Mouse (Mus musculus) thymus, adult 2 months (tissue): ENCODE measurements at regions not wholly inside any gene's neighbourhood (a gene's known extent, or its start where the extent isn't known, plus 50 kb on each side); places are given as distances from the start of the nearest gene placed in this dataset.

ENCODE experiments used
- DNase-seq: peaks from one replicate; pipeline ENCODE4 v3.0.0; 2021
- H3K27ac ChIP-seq: fragments of 200-500 bp; 2 replicates; pipeline ENCODE4 v1.5.1; 2012; ENCODE audit warnings: low read length, control low read depth; ENCODE audit not compliant: control insufficient read depth, insufficient read depth
- H3K27me3 ChIP-seq: fragments of 200-500 bp; 2 replicates; pipeline ENCODE4 v1.6.1; 2012; ENCODE audit warnings: mild to moderate bottlenecking, low read length, moderate library complexity, mixed read lengths; ENCODE audit not compliant: control insufficient read depth, insufficient read depth
- H3K36me3 ChIP-seq: fragments of 200-500 bp; 2 replicates; pipeline ENCODE4 v1.6.1; 2012; ENCODE audit warnings: mild to moderate bottlenecking, low read length, moderate library complexity; ENCODE audit not compliant: control insufficient read depth, insufficient read depth
- H3K4me1 ChIP-seq: fragments of 200-500 bp; replicated peaks from 2 replicates; pipeline ENCODE4 v1.6.1; 2012; ENCODE audit warnings: low read length; ENCODE audit not compliant: control insufficient read depth, insufficient read depth
- H3K4me3 ChIP-seq: fragments of 200-500 bp; 2 replicates; pipeline ENCODE4 v1.5.1; 2012; ENCODE audit warnings: mild to moderate bottlenecking, low read length, control low read depth, moderate library complexity; ENCODE audit not compliant: control insufficient read depth, insufficient read depth
- CTCF ChIP-seq: fragments of 200-500 bp; IDR thresholded peaks from 2 replicates; pipeline ENCODE4 v1.5.1; 2012; ENCODE audit warnings: mild to moderate bottlenecking, control low read depth, low read length, moderate library complexity, borderline replicate concordance; ENCODE audit not compliant: control insufficient read depth, poor library complexity, insufficient read depth; ENCODE audit errors: extremely low read depth
- POLR2A ChIP-seq: fragments of 200-500 bp; IDR thresholded peaks from 2 replicates; pipeline ENCODE4 v1.6.1; 2012; ENCODE audit warnings: mild to moderate bottlenecking, low read length, control low read depth, moderate library complexity; ENCODE audit not compliant: control insufficient read depth, poor library complexity, insufficient read depth; ENCODE audit errors: extremely low read depth
- WGBS: fragments of 180-500 bp; shearing (Covaris S2); methylation state at CpG from one replicate; pipeline ENCODE4 v1.1.7; 2018; 5-methylcytosine and 5-hydroxymethylcytosine counted together

DNA sequence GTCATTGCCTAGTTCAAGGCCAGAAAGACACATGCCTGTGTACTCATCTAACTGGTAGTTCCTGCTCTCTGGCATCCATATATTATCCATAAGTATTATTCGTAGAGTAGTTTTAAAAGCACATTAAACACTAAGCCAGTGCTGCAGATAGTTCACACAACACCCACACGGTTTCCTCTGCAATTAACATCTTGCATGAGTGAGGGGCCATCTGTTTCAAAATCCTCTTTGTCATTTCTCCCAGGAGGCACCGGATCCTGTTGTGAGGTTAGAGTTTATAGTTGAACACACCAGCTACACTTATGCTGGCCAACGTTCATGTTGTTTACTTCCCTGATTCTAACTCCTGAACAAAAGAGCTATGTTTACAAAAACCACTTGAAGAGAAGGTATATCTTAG is 90.7 kb upstream of the Cmc1 start:
- no peaks in the 10 kb centered on the region for H3K36me3 ChIP-seq
- H3K4me3 ChIP-seq: no peak overlapping the region
- H3K4me1 ChIP-seq: no peaks in the 10 kb centered on the region
- no peak for TF ChIP-seq POLR2A
- no peak for TF ChIP-seq CTCF
- DNase-seq: no peak
- 73% methylated on average over 4 of the region's 4 CpGs for WGBS
- no peak overlapping the region for H3K27ac ChIP-seq
- no peaks in the 10 kb centered on the region for H3K27me3 ChIP-seq

DNA sequence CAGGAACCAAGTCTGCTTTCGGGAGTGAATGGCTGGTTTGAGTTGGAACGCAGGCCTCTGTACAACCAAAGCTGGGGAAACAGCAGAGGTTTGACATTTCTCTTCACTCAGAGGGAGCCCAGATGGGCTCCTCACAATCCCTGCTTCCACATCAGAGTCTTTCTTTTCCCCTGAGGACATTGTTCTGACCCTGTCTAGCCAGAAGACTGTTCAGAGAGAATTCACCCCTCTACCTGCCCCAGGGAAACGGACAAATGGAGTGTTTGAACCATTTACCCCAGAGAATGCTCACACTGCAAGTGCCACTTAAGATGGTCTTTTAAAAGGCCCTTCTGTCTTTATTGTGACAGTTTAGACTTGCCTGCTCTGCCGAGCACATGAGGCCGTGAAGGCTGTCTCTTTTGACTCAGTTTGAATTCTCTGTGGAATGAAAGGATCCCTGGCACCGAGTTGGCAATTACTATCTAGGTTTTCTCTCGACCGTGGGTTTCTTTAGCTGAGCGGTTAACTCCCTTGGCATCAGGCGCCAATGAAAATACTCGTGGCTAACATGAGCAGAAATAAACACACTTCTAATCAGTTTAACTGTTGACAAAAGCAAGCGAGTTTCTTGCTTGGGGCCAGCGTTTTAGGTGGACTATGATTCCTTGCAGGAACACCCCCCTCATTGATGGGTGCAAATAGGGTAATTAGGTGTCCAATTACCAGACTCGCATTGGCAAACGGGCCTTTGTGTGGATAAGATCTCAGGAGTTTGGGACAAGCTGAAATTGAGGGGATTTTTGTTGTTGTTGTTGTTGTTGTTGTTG is 97.0 kb upstream of the Cmc1 start:
- no peak for DNase-seq
- no peaks in the 10 kb centered on the region for H3K27me3 ChIP-seq
- H3K36me3 ChIP-seq: no peaks in the 10 kb centered on the region
- no peak overlapping the region for H3K4me3 ChIP-seq
- no peaks in the 10 kb centered on the region for H3K4me1 ChIP-seq
- TF ChIP-seq POLR2A (no peak), CTCF (no peak)
- 73% methylated on average over 15 of the region's 15 CpGs for WGBS
- H3K27ac ChIP-seq: no peak overlapping the region

DNA sequence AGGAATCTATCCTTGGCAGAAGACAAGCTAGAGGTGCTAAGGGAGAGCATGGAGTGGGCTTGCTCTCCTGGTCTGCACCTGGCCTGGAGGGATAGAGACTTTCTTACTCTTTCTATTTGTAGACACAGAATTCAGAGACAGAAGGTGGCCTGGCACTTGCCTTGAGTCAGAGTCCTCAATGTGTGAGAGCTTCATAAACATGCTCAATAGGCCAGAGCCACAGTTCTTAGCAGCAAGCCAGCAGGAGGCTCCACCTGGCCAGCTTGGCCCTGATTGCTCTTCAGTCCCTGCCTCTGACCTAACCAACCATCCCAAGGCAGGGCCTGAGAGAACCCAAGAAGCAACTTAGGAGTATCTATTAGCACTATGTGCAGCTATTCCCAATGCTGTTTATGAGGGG is 103.9 kb upstream of the Cmc1 start:
- Histone ChIP-seq H3K4me3 (no peak overlapping the region), H3K36me3 (no peaks in the 10 kb centered on the region), H3K4me1 (no peaks in the 10 kb centered on the region), H3K27ac (no peak overlapping the region), H3K27me3 (no peaks in the 10 kb centered on the region)
- TF ChIP-seq POLR2A (no peak), CTCF (no peak)
- no peak for DNase-seq

DNA sequence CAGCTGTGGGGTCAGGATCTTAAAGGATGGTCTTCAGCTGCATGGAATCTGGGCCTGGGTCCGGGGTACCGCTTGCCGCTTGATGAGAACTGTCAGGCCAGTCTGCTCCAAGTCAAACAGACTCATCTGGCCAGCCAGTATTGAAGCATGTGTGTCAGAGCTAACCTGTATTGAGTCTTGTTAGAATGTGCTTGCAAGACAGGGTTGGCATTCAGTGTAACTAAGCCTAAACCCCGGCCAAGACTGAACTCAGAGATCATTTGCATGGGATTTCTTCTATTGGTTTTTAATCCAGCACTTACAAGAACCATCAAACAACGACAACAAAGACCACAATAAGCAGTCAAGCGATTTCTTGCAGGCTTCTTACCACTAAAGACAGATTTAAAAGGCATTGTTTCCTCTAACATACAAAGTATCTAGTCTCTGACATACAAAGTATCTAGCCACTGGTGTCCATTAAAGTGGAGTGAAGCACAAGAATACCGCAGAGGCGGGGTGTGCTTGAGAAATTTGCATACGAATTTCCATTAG is 105.3 kb upstream of the Cmc1 start:
- DNase-seq: no peak
- Histone ChIP-seq H3K27me3 (no peaks in the 10 kb centered on the region), H3K4me1 (no peaks in the 10 kb centered on the region), H3K4me3 (no peak overlapping the region), H3K36me3 (no peaks in the 10 kb centered on the region), H3K27ac (no peak overlapping the region)
- no peak for TF ChIP-seq POLR2A
- no peak for TF ChIP-seq CTCF
- 78% methylated on average over 9 of the region's 9 CpGs for WGBS

DNA sequence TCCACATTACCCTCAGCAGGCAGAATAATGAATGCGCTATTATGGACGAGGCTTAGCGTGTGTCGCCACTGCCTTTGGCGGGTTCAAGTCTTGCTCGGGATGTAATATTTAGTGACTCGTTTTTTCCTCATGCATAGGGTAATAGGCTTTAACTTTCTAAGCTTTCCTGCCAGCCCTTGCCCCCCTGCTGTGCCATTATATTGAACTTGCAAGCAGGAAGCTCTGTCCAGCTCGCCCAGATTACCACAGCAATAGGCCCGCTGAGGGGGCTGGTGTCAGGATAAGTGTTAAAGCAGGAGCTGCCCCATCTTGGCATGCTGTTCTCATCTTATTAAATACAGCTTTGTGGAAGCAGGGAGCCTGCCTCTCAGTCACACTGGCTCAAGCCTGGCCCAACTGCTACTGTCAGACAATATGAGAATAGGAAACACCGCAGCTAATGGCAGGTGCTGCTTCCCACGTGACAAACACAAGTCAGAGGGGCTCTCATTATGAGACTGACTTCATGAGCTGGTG is 105.8 kb upstream of the Cmc1 start:
- Histone ChIP-seq H3K4me3 (no peak overlapping the region), H3K27ac (no peak overlapping the region), H3K36me3 (no peaks in the 10 kb centered on the region), H3K27me3 (no peaks in the 10 kb centered on the region), H3K4me1 (no peaks in the 10 kb centered on the region)
- no peak for DNase-seq
- 76% methylated on average over 11 of the region's 11 CpGs for WGBS
- TF ChIP-seq POLR2A (no peak), CTCF (no peak)

DNA sequence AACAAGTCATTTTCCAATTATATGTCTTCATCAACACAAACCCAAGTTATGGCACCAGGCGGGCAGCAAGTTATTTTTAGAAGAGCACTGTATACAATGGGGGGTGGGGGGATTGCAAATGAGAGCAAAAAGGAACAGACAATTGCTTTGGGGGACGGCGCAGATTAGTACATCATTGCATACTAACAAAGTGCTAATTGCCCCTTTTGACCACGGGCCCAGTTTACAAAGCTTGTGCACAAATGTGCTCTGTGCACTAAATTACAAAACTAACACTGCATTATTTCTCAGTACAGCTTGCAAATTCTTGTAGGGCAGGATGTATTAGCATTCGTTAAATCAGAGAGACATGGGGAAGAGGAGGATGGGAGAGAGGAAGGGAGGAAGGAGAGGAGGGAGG is 116.3 kb upstream of the Cmc1 start:
- no peak for TF ChIP-seq CTCF
- no peak for TF ChIP-seq POLR2A
- WGBS: 76% methylated on average over 5 of the region's 5 CpGs
- no peaks in the 10 kb centered on the region for H3K36me3 ChIP-seq

More for the DNA sequence above, 116.3 kb upstream of the Cmc1 start:
- H3K27ac ChIP-seq: no peak overlapping the region
- H3K4me3 ChIP-seq: no peak overlapping the region
- no peaks in the 10 kb centered on the region for H3K27me3 ChIP-seq
- DNase-seq: no peak
- no peaks in the 10 kb centered on the region for H3K4me1 ChIP-seq
